Mouse (Mus musculus) MEL (cell line): ENCODE data around the gene Sema3b. TPM values are rescaled to one million over a fixed set of nuclear protein-coding genes. Genes with fewer than 3 reads are reported as not detected.
A peak's percentile ranks its signal among the peaks of the same experiment; 100 is the strongest.

ENCODE experiments used
- DNase-seq: peaks from one replicate; pipeline ENCODE4 v3.0.0; 2011; ENCODE audit warnings: low read depth, low spot score
- H3K27ac ChIP-seq: 2 replicates; pipeline ENCODE4 v1.5.1; 2012; ENCODE audit warnings: low read depth, mild to moderate bottlenecking, control low read depth, low read length, moderate library complexity; ENCODE audit not compliant: control insufficient read depth
- H3K27me3 ChIP-seq, 2 experiments: fragments of 150-350 bp in 1 of 2; sonication (generic) in 1 of 2; 2 replicates each; pipeline ENCODE4 v1.6.1; 2012; ENCODE audit warnings: low read length in 2 of 2, mild to moderate bottlenecking in 2 of 2, improper control_type of control experiment in 1 of 2, moderate library complexity in 1 of 2; ENCODE audit not compliant: insufficient read depth in 2 of 2, control insufficient read depth in 1 of 2
- H3K36me3 ChIP-seq, 2 experiments: 2 replicates each; pipeline ENCODE4 v1.6.1; 2012 to 2014; ENCODE audit warnings: low read length in 2 of 2, improper control_type of control experiment in 1 of 2, inconsistent platforms in 1 of 2, mild to moderate bottlenecking in 1 of 2; ENCODE audit not compliant: insufficient read depth in 2 of 2, control insufficient read depth in 1 of 2
- H3K4me1 ChIP-seq, 2 experiments: fragments of 150-350 bp in 1 of 2; sonication (generic) in 1 of 2; 2 replicates each; pipeline ENCODE4 v1.6.1; 2012; ENCODE audit warnings: low read length in 2 of 2, improper control_type of control experiment in 1 of 2, mild to moderate bottlenecking in 1 of 2; ENCODE audit not compliant: insufficient read depth in 2 of 2, control insufficient read depth in 1 of 2
- H3K4me3 ChIP-seq, 2 experiments: fragments of 150-350 bp in 1 of 2; sonication (generic) in 1 of 2; 2 replicates each; pipeline ENCODE4 v1.5.1; 2012; ENCODE audit warnings: low read depth in 2 of 2, low read length in 2 of 2, mild to moderate bottlenecking in 2 of 2, moderate library complexity in 2 of 2, control low read depth in 1 of 2, improper control_type of control experiment in 1 of 2; ENCODE audit not compliant: control insufficient read depth in 1 of 2, insufficient read depth in 1 of 2
- H3K79me2 ChIP-seq: 2 replicates; pipeline ENCODE4 v1.6.1; 2012; ENCODE audit warnings: mild to moderate bottlenecking, low read length, moderate library complexity; ENCODE audit not compliant: control insufficient read depth, poor library complexity, insufficient read depth
- H3K9ac ChIP-seq: 2 replicates; pipeline ENCODE4 v1.6.1; 2012; ENCODE audit warnings: low read depth, mild to moderate bottlenecking, control low read depth, low read length, moderate library complexity; ENCODE audit not compliant: control insufficient read depth, poor library complexity, severe bottlenecking
- H3K9me3 ChIP-seq: fragments of 150-350 bp; sonication (generic); replicated peaks from 2 replicates; pipeline ENCODE4 v1.6.1; 2012; ENCODE audit warnings: mild to moderate bottlenecking, low read length, improper control_type of control experiment, moderate library complexity; ENCODE audit not compliant: insufficient read depth
- BHLHE40 ChIP-seq: IDR thresholded peaks from 2 replicates; pipeline ENCODE4 v1.6.1; 2012; ENCODE audit warnings: low read depth, mild to moderate bottlenecking, inconsistent platforms, low read length, improper control_type of control experiment, borderline replicate concordance
- CTCF ChIP-seq, 3 experiments: IDR thresholded peaks in 2 of 3; conservative IDR thresholded peaks in 1 of 3; 2 replicates each; pipeline ENCODE4 v1.5.1; 2011 to 2012; ENCODE audit warnings: low read length in 3 of 3, low read depth in 2 of 3, mild to moderate bottlenecking in 2 of 3, improper control_type of control experiment in 1 of 3, inconsistent platforms in 1 of 3, mixed read lengths in 1 of 3, moderate library complexity in 1 of 3; ENCODE audit not compliant: control insufficient read depth in 1 of 3, insufficient read depth in 1 of 3, poor library complexity in 1 of 3, severe bottlenecking in 1 of 3
- E2F4 ChIP-seq: IDR thresholded peaks from 2 replicates; pipeline ENCODE4 v1.6.1; 2011; ENCODE audit warnings: low read depth, low read length, improper control_type of control experiment, borderline replicate concordance
- ELF1 ChIP-seq: IDR thresholded peaks from 2 replicates; pipeline ENCODE4 v1.6.1; 2014; ENCODE audit warnings: low read depth, mild to moderate bottlenecking, inconsistent platforms, low read length, improper control_type of control experiment, moderate library complexity
- ETS1 ChIP-seq: IDR thresholded peaks from 2 replicates; pipeline ENCODE4 v1.6.1; 2012; ENCODE audit warnings: low read depth, mild to moderate bottlenecking, inconsistent platforms, low read length, improper control_type of control experiment, moderate library complexity
- HCFC1 ChIP-seq: IDR thresholded peaks from 2 replicates; pipeline ENCODE4 v1.6.1; 2012; ENCODE audit warnings: low read depth, mild to moderate bottlenecking, inconsistent platforms, low read length, improper control_type of control experiment, moderate library complexity
- KAT2A ChIP-seq: conservative IDR thresholded peaks from 2 replicates; pipeline ENCODE4 v1.6.1; 2012; ENCODE audit warnings: low read depth, low read length, improper control_type of control experiment, inconsistent platforms
- MAX ChIP-seq: IDR thresholded peaks from 2 replicates; pipeline ENCODE4 v1.6.1; 2011; ENCODE audit warnings: low read length, improper control_type of control experiment
- MYC ChIP-seq: IDR thresholded peaks from 2 replicates; pipeline ENCODE4 v1.6.1; 2011; ENCODE audit warnings: low read depth, mild to moderate bottlenecking, low read length, improper control_type of control experiment, moderate library complexity
- NELFE ChIP-seq: IDR thresholded peaks from 2 replicates; pipeline ENCODE4 v1.6.1; 2011; ENCODE audit warnings: low read depth, low read length, improper control_type of control experiment
- POLR2A ChIP-seq, 2 experiments: IDR thresholded peaks; 2 replicates each; pipeline ENCODE4 v1.6.1; 2011 to 2012; ENCODE audit warnings: low read length in 2 of 2, mild to moderate bottlenecking in 2 of 2, control low read depth in 1 of 2, improper control_type of control experiment in 1 of 2, low read depth in 1 of 2, moderate library complexity in 1 of 2; ENCODE audit not compliant: control insufficient read depth in 1 of 2, insufficient read depth in 1 of 2, poor library complexity in 1 of 2
- POLR2AphosphoS2 ChIP-seq: IDR thresholded peaks from 2 replicates; pipeline ENCODE4 v1.6.1; 2011; ENCODE audit warnings: low read length, improper control_type of control experiment
- POLR2AphosphoS5 ChIP-seq: IDR thresholded peaks from 2 replicates; pipeline ENCODE4 v1.6.1; 2012; ENCODE audit warnings: low read depth, borderline replicate concordance, mild to moderate bottlenecking, inconsistent platforms, low read length, moderate library complexity, mixed read lengths
- SIN3A ChIP-seq: IDR thresholded peaks from 2 replicates; pipeline ENCODE4 v1.6.1; 2012; ENCODE audit warnings: low read length, improper control_type of control experiment, inconsistent platforms
- TAL1 ChIP-seq: IDR thresholded peaks from 2 replicates; pipeline ENCODE4 v1.6.1; 2012; ENCODE audit warnings: mild to moderate bottlenecking, inconsistent platforms, low read length, moderate library complexity, mixed read lengths
- TBP ChIP-seq: IDR thresholded peaks from 2 replicates; pipeline ENCODE4 v1.8.0; 2011; ENCODE audit warnings: low read depth, low read length, improper control_type of control experiment
- TCF12 ChIP-seq: IDR thresholded peaks from 2 replicates; pipeline ENCODE4 v1.6.1; 2014; ENCODE audit warnings: low read depth, mild to moderate bottlenecking, inconsistent platforms, low read length, improper control_type of control experiment, moderate library complexity
- USF1 ChIP-seq: IDR thresholded peaks from 2 replicates; pipeline ENCODE4 v1.6.1; 2014; ENCODE audit warnings: low read depth, mild to moderate bottlenecking, inconsistent platforms, low read length, improper control_type of control experiment, moderate library complexity
- USF2 ChIP-seq, 2 experiments: IDR thresholded peaks; 2 replicates each; pipeline ENCODE4 v1.6.1; 2011 to 2012; ENCODE audit warnings: improper control_type of control experiment in 2 of 2, low read length in 2 of 2, borderline replicate concordance in 1 of 2, inconsistent platforms in 1 of 2, low read depth in 1 of 2, mild to moderate bottlenecking in 1 of 2; ENCODE audit not compliant: insufficient read depth in 1 of 2
- ZKSCAN1 ChIP-seq: IDR thresholded peaks from 2 replicates; pipeline ENCODE4 v1.6.1; 2012; ENCODE audit warnings: low read depth, mild to moderate bottlenecking, inconsistent platforms, low read length, improper control_type of control experiment, moderate library complexity
- ZMIZ1 ChIP-seq: IDR thresholded peaks from 2 replicates; pipeline ENCODE4 v1.6.1; 2012; ENCODE audit warnings: low read depth, mild to moderate bottlenecking, inconsistent platforms, low read length, improper control_type of control experiment, moderate library complexity
- ZNF384 ChIP-seq: IDR thresholded peaks from 2 replicates; pipeline ENCODE4 v1.6.1; 2012; ENCODE audit warnings: low read depth, mild to moderate bottlenecking, inconsistent platforms, low read length, improper control_type of control experiment
- polyA plus RNA-seq, 2 experiments: library from polyadenylated mRNA; stranded (reverse) in 1 of 2; unstranded in 1 of 2; fragments of >175 nt in 1 of 2; fragments of >200 nt in 1 of 2; gene quantifications; 2 replicates each; pipeline versions ENCODE4 v1.2.1 to v1.2.4; 2012; ENCODE audit warnings: low replicate concordance in 2 of 2, low read depth in 1 of 2; ENCODE audit not compliant: insufficient read length in 2 of 2, insufficient read depth in 1 of 2, missing spikeins in 1 of 2
- total RNA-seq: library from RNA; depleted of rRNA; stranded (reverse); fragments of 300-350 nt; gene quantifications from 2 replicates; pipeline ENCODE4 v1.2.3, GENCODE M21; 2012

Gene Sema3b
- total and polyA plus RNA-seq, 3 experiments = 0.04 to 0.21 TPM; not detected in 1

DNA sequence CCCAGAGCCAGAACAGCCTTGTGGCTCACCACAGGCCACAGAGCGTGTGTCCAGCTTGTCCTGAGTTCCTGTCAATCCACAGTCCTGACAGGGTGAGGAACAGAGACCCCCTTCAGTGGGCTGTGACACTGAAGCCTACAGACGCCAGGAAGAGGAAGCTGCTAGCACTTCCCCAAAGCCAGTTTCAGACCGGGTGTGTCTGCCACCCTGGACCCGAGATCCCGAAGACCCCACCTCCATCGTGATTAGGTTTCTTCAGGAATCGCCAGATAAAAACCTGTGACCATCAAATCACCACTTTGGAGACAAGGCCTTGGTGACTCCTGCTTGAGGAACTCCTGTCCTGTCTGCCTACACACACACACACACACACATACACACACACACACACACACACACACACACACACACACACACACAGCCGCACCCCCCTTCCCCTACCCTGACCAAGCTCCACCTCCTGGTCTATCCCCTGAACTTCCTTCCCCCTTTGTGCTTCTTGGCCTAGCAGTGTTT lies 31.3 kb upstream of the Sema3b start (continued):
- TF ChIP-seq ZNF384 (no peak), CTCF (IDR thresholded peaks at IDR 0.05 in 2 of 3, conservative IDR thresholded peaks at IDR 0.05 in 1 of 3; ENCODE audit: control insufficient read depth in 1 of 3, insufficient read depth in 1 of 3, low read depth in 2 of 3, low read length in 3 of 3, poor library complexity in 1 of 3, severe bottlenecking in 1 of 3) (no peak)

GRCm38 (mm10) chr9:107637070-107637469 lies 28.0 kb upstream of the Sema3b start:
- Histone ChIP-seq H3K4me1 (peaks cover 0 to 26% of the 10 kb centered on the region in 2 experiments; a peak in 2 of 4 replicates), H3K9ac (no peak overlapping the region), H3K27ac (no peak overlapping the region)

DNA sequence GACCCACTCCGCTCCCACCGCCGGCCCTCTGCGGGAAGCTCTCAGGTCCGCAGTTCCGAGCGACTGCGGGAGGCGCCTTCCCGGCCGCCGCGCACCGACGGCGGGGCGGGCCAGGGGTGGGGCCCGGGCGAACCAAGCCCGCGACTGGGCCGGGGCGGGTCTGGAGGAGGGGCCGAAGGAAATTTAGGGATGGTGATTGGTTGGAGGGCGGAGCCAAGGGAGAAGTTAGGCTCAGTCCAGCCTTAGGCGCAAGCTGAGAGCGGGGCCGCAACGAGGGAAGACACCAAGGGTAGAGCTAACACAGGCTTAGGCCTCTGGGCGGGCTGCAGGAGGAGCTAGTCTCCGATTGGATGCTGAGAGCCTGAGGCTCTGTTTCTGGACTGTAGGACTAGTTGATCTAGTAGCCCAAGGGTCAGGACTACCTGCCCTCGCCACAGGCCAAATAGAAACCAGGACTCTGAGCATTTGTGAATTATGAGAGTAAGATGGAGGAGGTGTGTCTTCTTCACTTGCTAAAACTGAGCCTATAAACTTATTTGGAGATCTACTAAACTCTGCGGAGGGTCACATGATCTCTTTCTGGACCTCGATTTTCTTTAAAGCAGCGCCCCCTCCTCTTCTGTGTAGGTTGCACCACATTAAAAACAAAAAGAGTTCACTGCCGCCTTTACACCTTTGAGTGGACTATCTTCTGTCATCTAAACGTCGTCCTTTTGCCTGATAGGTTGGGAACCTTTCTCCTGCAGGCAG lies 26.4 kb upstream of the Sema3b start, which contains the start of gene Gnai2:
Gene Gnai2 (minus strand): TSS at position 89 of the 750 bp plus-strand sequence.
- H3K9ac ChIP-seq = peak within 1 kb of the TSS; percentile 98
- peak within 1 kb of the TSS; percentile 73 to 88 for H3K4me3 ChIP-seq
- H3K9me3 ChIP-seq = no peaks in the 10 kb centered on the region
- no peaks in the 10 kb centered on the region for H3K27me3 ChIP-seq
- peaks cover 44% of the 10 kb centered on the region for H3K79me2 ChIP-seq
- H3K4me1 ChIP-seq = peaks cover 0 to 23% of the 10 kb centered on the region in 2 experiments; a peak in 2 of 4 replicates
- H3K36me3 ChIP-seq = peaks cover 0 to 12% of the 10 kb centered on the region in 2 experiments; a peak in 2 of 4 replicates
- TF ChIP-seq CTCF (IDR thresholded peaks at IDR 0.05 in 2 of 3, conservative IDR thresholded peaks at IDR 0.05 in 1 of 3; ENCODE audit: control insufficient read depth in 1 of 3, insufficient read depth in 1 of 3, low read depth in 2 of 3, low read length in 3 of 3, poor library complexity in 1 of 3, severe bottlenecking in 1 of 3) (peak in 1 of 3 experiments; percentile 23; a peak in 1 of 6 replicates), NELFE (peak; percentile 84), MAX (peak; percentile 47; the same call in 1 of the 2 replicates), TCF12 (peak; percentile 79), TBP (peak; percentile 79), POLR2AphosphoS2 (peak; percentile 56; the same call in 1 of the 2 replicates), USF1 (peak; percentile 92), POLR2AphosphoS5 (no peak), ELF1 (peak; percentile 38; the same call in 1 of the 2 replicates), E2F4 (no peak), ZMIZ1 (peak; percentile 93), SIN3A (peak; percentile 40), USF2 (IDR thresholded peaks at IDR 0.05; ENCODE audit: borderline replicate concordance in 1 of 2, insufficient read depth in 1 of 2, low read depth in 1 of 2, low read length in 2 of 2) (peak; percentile 10 to 68; a peak in 1 of 4 replicates), HCFC1 (peak; percentile 31), POLR2A (IDR thresholded peaks at IDR 0.05; ENCODE audit: control insufficient read depth in 1 of 2, insufficient read depth in 1 of 2, low read depth in 1 of 2, low read length in 2 of 2, poor library complexity in 1 of 2) (peak in 1 of 2 experiments; percentile 80; a peak in 3 of 4 replicates), TAL1 (no peak), BHLHE40 (no peak), MYC (no peak)
- peak within 1 kb of the TSS; percentile 94 for H3K27ac ChIP-seq
- DNase-seq = peak; percentile 98

More at GRCm38 (mm10) chr9:107637070-107637469, 28.0 kb upstream of the Sema3b start:
- no peak overlapping the region for H3K4me3 ChIP-seq
- TF ChIP-seq USF2 (IDR thresholded peaks at IDR 0.05; ENCODE audit: borderline replicate concordance in 1 of 2, insufficient read depth in 1 of 2, low read depth in 1 of 2, low read length in 2 of 2) = no peak
- no peak for TF ChIP-seq ZKSCAN1
- no peak for TF ChIP-seq MAX
- TF ChIP-seq BHLHE40 = no peak
- no peak for TF ChIP-seq ETS1
- TF ChIP-seq POLR2AphosphoS2 = no peak
- no peak for TF ChIP-seq SIN3A
- TF ChIP-seq KAT2A = no peak
- H3K36me3 ChIP-seq = peaks cover 0 to 11% of the 10 kb centered on the region in 2 experiments; a peak in 2 of 4 replicates
- H3K27me3 ChIP-seq = no peaks in the 10 kb centered on the region
- peaks cover 29% of the 10 kb centered on the region for H3K79me2 ChIP-seq
- H3K9me3 ChIP-seq = no peaks in the 10 kb centered on the region
- DNase-seq = no peak
